Mouse (Mus musculus) neural tube, embryonic 13.5 days (tissue): ENCODE results near the gene 1700013G24Rik. TPM values are rescaled to one million over a fixed set of nuclear protein-coding genes. Genes with fewer than 3 reads are reported as not detected.
A peak's percentile ranks its signal among the peaks of the same experiment; 100 is the strongest.

Experiments
- ATAC-seq: fragments of 200-750 bp; cut with Nextera tagmentation; 2 replicates; pipeline ENCODE4 v1.8.0; 2017; ENCODE audit warnings: low read depth, mild to moderate bottlenecking, moderate TSS enrichment, moderate library complexity
- H3K27ac ChIP-seq: fragments of 300-500 bp; sonication (generic); replicated peaks from 2 replicates; pipeline ENCODE4 v1.5.1; 2015; ENCODE audit warnings: moderate library complexity, mild to moderate bottlenecking, inconsistent platforms
- H3K27me3 ChIP-seq: fragments of 300-500 bp; sonication (generic); 2 replicates; pipeline ENCODE4 v1.6.1; 2015; ENCODE audit warnings: mild to moderate bottlenecking, inconsistent platforms
- H3K36me3 ChIP-seq: fragments of 300-500 bp; sonication (generic); 2 replicates; pipeline ENCODE4 v1.6.1; 2015; ENCODE audit warnings: mild to moderate bottlenecking, inconsistent platforms
- H3K4me1 ChIP-seq: fragments of 300-500 bp; sonication (generic); replicated peaks from 2 replicates; pipeline ENCODE4 v1.6.1; 2015; ENCODE audit warnings: inconsistent platforms
- H3K4me2 ChIP-seq: fragments of 300-500 bp; sonication (generic); 2 replicates; pipeline ENCODE4 v1.6.1; 2015; ENCODE audit warnings: inconsistent platforms, mild to moderate bottlenecking, moderate library complexity
- H3K4me3 ChIP-seq: fragments of 300-500 bp; sonication (generic); 2 replicates; pipeline ENCODE4 v1.5.1; 2015; ENCODE audit warnings: mild to moderate bottlenecking, inconsistent platforms
- H3K9ac ChIP-seq: fragments of 300-500 bp; sonication (generic); 2 replicates; pipeline ENCODE4 v1.6.1; 2015; ENCODE audit warnings: moderate library complexity, mild to moderate bottlenecking, inconsistent platforms
- H3K9me3 ChIP-seq: fragments of 300-500 bp; sonication (generic); 2 replicates; pipeline ENCODE4 v1.6.1; 2016; ENCODE audit warnings: inconsistent platforms
- WGBS: fragments of 180-500 bp; shearing (Covaris S2); methylation state at CpG from one replicate; pipeline ENCODE4 v1.1.7; 2015; 5-methylcytosine and 5-hydroxymethylcytosine counted together
- polyA plus RNA-seq: library from polyadenylated mRNA; unstranded; fragments of >200 nt; fragmentation: Nextera tagmentation; extraction: Ambion mirVana; gene quantifications from 2 replicates; pipeline ENCODE4 v1.2.1, GENCODE M21; 2015

The 1700013G24Rik gene
- polyA plus RNA-seq, 1 experiment from 2014 or later = not detected

DNA sequence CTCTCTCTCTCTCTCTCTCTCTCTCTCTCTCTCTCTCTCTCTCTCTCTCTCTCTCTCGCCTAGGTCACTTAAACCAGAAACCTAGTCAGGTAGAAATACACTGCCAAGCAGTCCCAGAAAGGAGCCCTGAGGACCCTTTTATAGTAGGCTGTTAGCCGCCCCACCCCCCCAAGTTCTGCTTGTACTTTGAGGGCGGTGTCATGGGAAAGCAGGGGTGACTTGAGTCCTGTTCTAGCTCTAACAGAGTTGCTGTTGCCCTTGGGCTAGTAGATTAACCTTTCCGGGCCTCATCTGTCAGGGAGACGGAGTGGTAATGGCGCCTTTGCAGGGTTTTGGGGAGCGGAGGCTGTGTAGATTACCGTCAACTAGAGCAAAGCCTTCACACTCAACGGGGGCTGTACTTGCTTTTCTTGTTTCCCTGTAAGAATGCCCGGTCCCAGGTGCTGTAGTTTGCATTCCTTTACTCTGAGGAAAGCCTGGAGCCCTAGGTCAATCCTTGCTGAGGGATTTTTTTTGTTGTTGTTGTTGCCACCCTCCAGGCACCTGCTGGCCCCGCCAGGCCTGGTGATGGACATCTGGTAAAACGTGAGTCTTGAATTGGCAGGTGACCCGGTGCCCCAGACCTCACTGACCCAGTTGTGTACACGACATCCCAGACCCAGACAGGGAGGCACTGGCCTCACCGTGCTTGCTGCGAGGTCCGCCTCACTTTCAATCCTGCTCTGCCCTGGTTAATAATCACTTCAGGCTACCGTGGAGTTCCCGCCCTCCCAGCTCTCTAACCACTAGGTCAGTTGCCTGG is 27.3 kb downstream of the 1700013G24Rik start:
- no peaks in the 10 kb centered on the region for H3K9me3 ChIP-seq
- no peaks in the 10 kb centered on the region for H3K36me3 ChIP-seq
- no peak for ATAC-seq
- H3K4me3 ChIP-seq = no peak overlapping the region
- H3K9ac ChIP-seq = no peak overlapping the region
- 17% methylated on average over 19 of the region's 19 CpGs for WGBS
- peaks cover 84% of the 10 kb centered on the region for H3K4me1 ChIP-seq
- H3K4me2 ChIP-seq = no peak overlapping the region
- H3K27me3 ChIP-seq = peaks cover 10% of the 10 kb centered on the region
- H3K27ac ChIP-seq = no peak overlapping the region

- Histone ChIP-seq H3K9me3 (no peaks in the 10 kb centered on the region), H3K9ac (no peak overlapping the region), H3K4me3 (no peak overlapping the region), H3K27me3 (peaks cover 10% of the 10 kb centered on the region), H3K4me2 (no peak overlapping the region), H3K27ac (no peak overlapping the region), H3K36me3 (no peaks in the 10 kb centered on the region), H3K4me1 (peaks cover 88% of the 10 kb centered on the region)
- 19% methylated on average over 1 of the region's 1 CpGs for WGBS
- ATAC-seq = no peak
Observed at GRCm38 (mm10) chr4:137480993-137481340, 27.9 kb downstream of the 1700013G24Rik start.

- Histone ChIP-seq H3K9me3 (no peaks in the 10 kb centered on the region), H3K27me3 (peaks cover 10% of the 10 kb centered on the region), H3K27ac (no peak overlapping the region), H3K4me1 (peaks cover 88% of the 10 kb centered on the region), H3K4me3 (no peak overlapping the region), H3K36me3 (no peaks in the 10 kb centered on the region), H3K4me2 (no peak overlapping the region), H3K9ac (no peak overlapping the region)
- 47% methylated on average over 13 of the region's 13 CpGs for WGBS
- no peak for ATAC-seq
Observed at GRCm38 (mm10) chr4:137481381-137482030, 28.4 kb downstream of the 1700013G24Rik start.

GRCm38 (mm10) chr4:137483871-137484270 is 30.8 kb downstream of the 1700013G24Rik start:
- WGBS = 77% methylated on average over 16 of the region's 16 CpGs
- H3K27me3 ChIP-seq = peaks cover 10% of the 10 kb centered on the region
- H3K9me3 ChIP-seq = no peaks in the 10 kb centered on the region
- H3K27ac ChIP-seq = no peak overlapping the region
- ATAC-seq = no peak
- no peak overlapping the region for H3K4me3 ChIP-seq
- no peak overlapping the region for H3K9ac ChIP-seq
- no peaks in the 10 kb centered on the region for H3K36me3 ChIP-seq
- peaks cover 88% of the 10 kb centered on the region for H3K4me1 ChIP-seq
- no peak overlapping the region for H3K4me2 ChIP-seq

- Histone ChIP-seq H3K9me3 (no peaks in the 10 kb centered on the region), H3K4me3 (no peak overlapping the region), H3K36me3 (no peaks in the 10 kb centered on the region), H3K9ac (no peak overlapping the region), H3K4me1 (peaks cover 88% of the 10 kb centered on the region), H3K4me2 (no peak overlapping the region), H3K27me3 (peaks cover 5% of the 10 kb centered on the region; the same call in 1 of the 2 replicates), H3K27ac (0 out of 2 replicates have a peak overlapping the region, but pooled peaks have one; percentile 28)
- 70% methylated on average over 7 of the region's 7 CpGs for WGBS
- ATAC-seq = no peak
Observed at GRCm38 (mm10) chr4:137484586-137484985, 31.5 kb downstream of the 1700013G24Rik start.

DNA sequence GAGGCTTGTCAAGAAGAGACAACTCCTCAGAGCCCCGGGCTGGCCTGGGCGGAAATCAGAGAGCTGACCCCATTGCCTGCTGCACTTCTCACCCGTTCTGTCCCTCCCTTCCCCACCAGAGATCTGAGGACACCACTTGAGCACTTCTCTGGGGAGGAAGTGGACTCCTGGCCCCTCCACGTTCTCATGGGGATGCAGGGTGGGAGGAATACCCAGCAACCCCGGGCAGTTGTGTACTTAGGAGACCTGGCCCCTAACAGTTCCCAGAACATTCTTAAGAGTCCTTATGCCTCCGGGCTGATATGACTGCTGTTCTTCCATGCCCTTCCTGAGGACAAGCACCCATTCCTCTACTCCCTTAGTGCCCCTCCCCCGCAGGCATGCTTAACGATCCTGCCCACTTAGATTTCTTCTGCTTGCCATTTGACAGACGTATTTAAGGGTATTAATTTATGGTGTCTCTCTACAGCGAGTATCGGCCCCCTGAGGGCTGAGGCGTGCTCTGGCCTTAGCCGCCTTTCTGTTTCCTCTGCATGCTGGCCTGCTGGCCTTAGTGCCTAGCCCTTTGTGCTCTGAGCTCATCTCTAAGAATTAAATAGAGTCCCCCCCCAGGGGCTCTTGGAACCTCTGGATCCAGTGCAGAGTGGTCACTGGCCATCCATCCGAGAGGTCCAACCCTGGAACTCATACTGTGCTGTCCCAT is 32.3 kb downstream of the 1700013G24Rik start:
- Histone ChIP-seq H3K36me3 (no peaks in the 10 kb centered on the region), H3K4me1 (peaks cover 81% of the 10 kb centered on the region), H3K27ac (peak overlapping the region; percentile 46), H3K27me3 (peaks cover 5% of the 10 kb centered on the region; the same call in 1 of the 2 replicates), H3K9ac (peak overlapping the region; percentile 49; the same call in 1 of the 2 replicates), H3K9me3 (no peaks in the 10 kb centered on the region), H3K4me3 (no peak overlapping the region), H3K4me2 (no peak overlapping the region)
- WGBS = 25% methylated on average over 14 of the region's 14 CpGs
- no peak for ATAC-seq

DNA sequence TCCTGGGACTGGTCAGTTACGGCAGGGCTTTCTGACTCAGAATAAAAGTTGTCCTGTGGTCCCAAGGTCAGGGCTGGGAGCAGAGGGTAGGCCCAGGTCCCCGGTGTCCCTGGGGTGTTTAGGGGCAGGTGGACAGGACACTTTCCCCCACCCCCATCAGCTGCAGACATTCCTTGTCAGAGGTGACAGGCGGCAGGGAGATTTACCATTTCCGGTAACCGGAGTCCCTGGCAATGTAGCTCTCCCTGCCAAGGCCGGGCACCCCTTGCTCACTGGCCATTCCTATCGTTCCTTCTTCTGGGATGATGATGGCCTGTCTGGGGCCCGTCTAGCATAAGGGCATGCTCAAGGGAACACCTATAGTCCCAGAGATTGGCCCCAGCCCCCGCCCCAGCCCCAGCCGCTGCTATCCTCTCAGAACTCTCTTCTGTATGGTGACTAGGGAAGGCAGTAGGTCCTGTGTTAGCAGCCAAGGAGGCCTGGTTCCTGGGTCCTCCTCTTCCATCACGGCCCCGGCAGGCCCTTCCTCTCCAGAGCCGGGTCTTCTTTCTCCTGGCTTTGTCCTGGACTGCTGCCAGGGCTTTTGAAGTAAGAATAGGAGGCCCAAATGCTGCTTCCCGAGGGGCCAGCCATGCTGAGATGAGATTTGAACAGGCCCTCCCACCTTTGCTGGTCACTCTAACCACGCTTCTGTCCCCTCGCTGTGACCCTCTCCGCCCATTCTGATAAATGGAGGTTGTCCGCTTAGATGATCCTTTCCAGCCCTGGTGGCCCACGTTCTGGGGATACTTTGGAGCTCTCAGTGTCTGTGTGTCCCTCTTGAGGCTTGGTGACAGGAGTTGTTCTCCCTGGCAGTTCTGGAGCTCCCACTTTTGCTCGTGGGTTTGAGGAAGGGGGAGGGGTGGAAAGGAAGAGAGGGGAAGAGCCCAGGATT is 33.3 kb downstream of the 1700013G24Rik start:
- no peaks in the 10 kb centered on the region for H3K36me3 ChIP-seq
- peak overlapping the region; percentile 49 for H3K9ac ChIP-seq
- no peak for ATAC-seq
- no peaks in the 10 kb centered on the region; the same call in 1 of the 2 replicates for H3K27me3 ChIP-seq
- H3K4me2 ChIP-seq = 0 out of 2 replicates have a peak overlapping the region, but pooled peaks have one; percentile 14
- H3K4me1 ChIP-seq = peaks cover 72% of the 10 kb centered on the region
- 32% methylated on average over 20 of the region's 20 CpGs for WGBS
- H3K4me3 ChIP-seq = no peak overlapping the region
- peak overlapping the region; percentile 69 for H3K27ac ChIP-seq
- no peaks in the 10 kb centered on the region for H3K9me3 ChIP-seq

DNA sequence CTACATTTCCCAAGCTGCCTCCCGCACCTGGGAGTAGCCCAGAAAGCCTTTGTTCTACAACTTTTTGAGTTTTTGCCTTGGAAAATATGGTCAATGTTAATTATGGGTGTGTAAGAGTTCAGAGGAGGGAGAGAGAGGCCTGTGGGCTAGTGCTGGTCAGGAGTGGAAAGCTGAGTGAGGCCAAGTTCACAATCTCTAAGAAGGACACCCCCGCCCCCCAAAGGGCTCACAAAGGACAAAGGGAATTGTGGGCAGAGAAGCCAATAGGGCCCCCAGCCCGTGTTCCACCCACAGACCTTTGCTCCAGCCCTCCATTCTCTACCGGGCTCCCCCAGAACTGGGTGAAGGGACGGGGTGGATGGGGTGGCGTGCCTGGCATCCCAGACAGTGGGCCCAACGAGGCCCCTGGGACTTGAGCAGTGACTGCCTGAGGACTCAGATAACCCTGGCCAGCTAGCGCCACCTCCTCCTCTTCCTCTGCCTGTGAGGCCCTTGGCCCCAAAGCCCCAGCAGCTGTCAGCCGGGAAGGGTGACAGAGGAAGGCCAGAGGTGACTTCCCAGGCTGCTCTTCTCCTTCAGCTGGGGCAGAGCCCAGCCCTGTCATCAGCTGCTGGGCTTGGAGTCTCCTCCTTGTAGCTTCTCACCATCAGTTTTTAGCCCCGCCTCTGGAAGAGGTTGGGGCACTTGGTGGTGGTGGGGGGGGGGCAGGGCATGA is 34.4 kb downstream of the 1700013G24Rik start:
- H3K36me3 ChIP-seq = no peaks in the 10 kb centered on the region
- no peaks in the 10 kb centered on the region; the same call in 1 of the 2 replicates for H3K27me3 ChIP-seq
- 48% methylated on average over 10 of the region's 10 CpGs for WGBS
- peak; percentile 33; the same call in 1 of the 2 replicates for ATAC-seq
- peak overlapping the region; percentile 69 for H3K27ac ChIP-seq
- no peak overlapping the region for H3K4me3 ChIP-seq
- peaks cover 61% of the 10 kb centered on the region for H3K4me1 ChIP-seq
- no peak overlapping the region for H3K4me2 ChIP-seq
- H3K9ac ChIP-seq = 0 out of 2 replicates have a peak overlapping the region, but pooled peaks have one; percentile 8
- H3K9me3 ChIP-seq = no peaks in the 10 kb centered on the region

DNA sequence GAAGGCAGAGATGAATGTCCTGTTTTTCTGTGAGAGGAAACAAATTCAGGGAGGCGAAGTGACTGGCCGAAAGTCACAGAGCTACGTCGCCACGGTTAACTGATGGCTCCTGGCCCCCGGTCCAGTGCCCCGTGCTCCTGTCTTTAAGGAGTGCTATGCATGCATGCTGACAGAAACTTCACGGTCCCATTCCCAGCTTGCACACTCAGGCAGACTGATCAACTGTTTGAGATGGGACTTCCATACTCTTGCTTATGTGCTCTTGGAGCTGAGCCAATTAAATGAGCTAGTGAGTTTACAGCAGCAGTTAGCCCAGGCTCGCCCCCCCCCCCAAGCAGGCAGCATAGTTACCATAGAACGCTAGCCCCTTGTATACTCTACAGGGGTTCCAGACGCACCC is 35.0 kb downstream of the 1700013G24Rik start:
- no peak overlapping the region for H3K4me2 ChIP-seq
- peaks cover 59% of the 10 kb centered on the region for H3K4me1 ChIP-seq
- no peak overlapping the region for H3K4me3 ChIP-seq
- H3K27ac ChIP-seq = peak overlapping the region; percentile 69
- no peaks in the 10 kb centered on the region for H3K36me3 ChIP-seq
- ATAC-seq = no peak
- H3K9ac ChIP-seq = 0 out of 2 replicates have a peak overlapping the region, but pooled peaks have one; percentile 8
- no peaks in the 10 kb centered on the region for H3K9me3 ChIP-seq
- 37% methylated on average over 11 of the region's 11 CpGs for WGBS
- no peaks in the 10 kb centered on the region for H3K27me3 ChIP-seq

GRCm38 (mm10) chr4:137488571-137489303 is 35.7 kb downstream of the 1700013G24Rik start:
- Histone ChIP-seq H3K9ac (peak overlapping the region; percentile 50), H3K9me3 (no peaks in the 10 kb centered on the region), H3K27me3 (no peaks in the 10 kb centered on the region), H3K4me2 (no peak overlapping the region), H3K27ac (peak overlapping the region; percentile 69), H3K4me1 (peaks cover 59% of the 10 kb centered on the region), H3K4me3 (no peak overlapping the region), H3K36me3 (no peaks in the 10 kb centered on the region)
- WGBS = 15% methylated on average over 12 of the region's 12 CpGs
- ATAC-seq = peak; percentile 57; the same call in 1 of the 2 replicates
